Mouse (Mus musculus) lung, adult 2 months (tissue): ENCODE data around the gene Atl3. TPM values are rescaled to one million over a fixed set of nuclear protein-coding genes. Genes with fewer than 3 reads are reported as not detected.
A peak's percentile ranks its signal among the peaks of the same experiment; 100 is the strongest.
"Not testable (repeated sequence)": the region's sequence is repeated elsewhere in the genome, so short reads cannot be mapped to it uniquely, and the experiment has no call there.

Experiments used
- DNase-seq: peaks from one replicate; pipeline ENCODE4 v3.0.0; 2022
- H3K4me1 ChIP-seq: fragments of 200-500 bp; 2 replicates; pipeline ENCODE4 v1.6.1; 2011; ENCODE audit warnings: low read length; ENCODE audit not compliant: control insufficient read depth, insufficient read depth
- H3K4me3 ChIP-seq: fragments of 200-500 bp; replicated peaks from 2 replicates; pipeline ENCODE3; 2011; ENCODE audit warnings: low read depth, mild to moderate bottlenecking, control low read depth, low read length; ENCODE audit errors: extremely low read depth
- CTCF ChIP-seq: fragments of 200-500 bp; IDR thresholded peaks from 2 replicates; pipeline ENCODE4 v1.5.1; 2011; ENCODE audit warnings: mild to moderate bottlenecking, low read length, control low read depth; ENCODE audit not compliant: insufficient read depth
- POLR2A ChIP-seq: fragments of 200-500 bp; IDR thresholded peaks from 2 replicates; pipeline ENCODE4 v1.6.1; 2011; ENCODE audit warnings: low read depth, mild to moderate bottlenecking, control low read depth, low read length, borderline replicate concordance; ENCODE audit errors: extremely low read depth
- WGBS: fragments of 180-500 bp; shearing (Covaris S2); methylation state at CpG from one replicate; pipeline ENCODE4 v1.1.7; 2018; 5-methylcytosine and 5-hydroxymethylcytosine counted together
- polyA plus RNA-seq: library from polyadenylated mRNA; depleted of rRNA; stranded (reverse); fragments of >200 nt; gene quantifications from 2 replicates; pipeline ENCODE4 v1.2.3, GENCODE M21; 2012

Atl3 gene
- polyA plus RNA-seq, 1 experiment = 24.5 TPM

- no peak for DNase-seq
- peak overlapping the region; percentile 93 for H3K4me3 ChIP-seq
- 0% methylated on average over 7 of the region's 7 CpGs for WGBS
- H3K4me1 ChIP-seq = no peaks in the 10 kb centered on the region; the same call in 1 of the 2 replicates
- no peak for TF ChIP-seq CTCF
- no peak for TF ChIP-seq POLR2A
Observed at GRCm38 (mm10) chr19:7482266-7482598, 11.6 kb upstream of the Atl3 start.

DNA sequence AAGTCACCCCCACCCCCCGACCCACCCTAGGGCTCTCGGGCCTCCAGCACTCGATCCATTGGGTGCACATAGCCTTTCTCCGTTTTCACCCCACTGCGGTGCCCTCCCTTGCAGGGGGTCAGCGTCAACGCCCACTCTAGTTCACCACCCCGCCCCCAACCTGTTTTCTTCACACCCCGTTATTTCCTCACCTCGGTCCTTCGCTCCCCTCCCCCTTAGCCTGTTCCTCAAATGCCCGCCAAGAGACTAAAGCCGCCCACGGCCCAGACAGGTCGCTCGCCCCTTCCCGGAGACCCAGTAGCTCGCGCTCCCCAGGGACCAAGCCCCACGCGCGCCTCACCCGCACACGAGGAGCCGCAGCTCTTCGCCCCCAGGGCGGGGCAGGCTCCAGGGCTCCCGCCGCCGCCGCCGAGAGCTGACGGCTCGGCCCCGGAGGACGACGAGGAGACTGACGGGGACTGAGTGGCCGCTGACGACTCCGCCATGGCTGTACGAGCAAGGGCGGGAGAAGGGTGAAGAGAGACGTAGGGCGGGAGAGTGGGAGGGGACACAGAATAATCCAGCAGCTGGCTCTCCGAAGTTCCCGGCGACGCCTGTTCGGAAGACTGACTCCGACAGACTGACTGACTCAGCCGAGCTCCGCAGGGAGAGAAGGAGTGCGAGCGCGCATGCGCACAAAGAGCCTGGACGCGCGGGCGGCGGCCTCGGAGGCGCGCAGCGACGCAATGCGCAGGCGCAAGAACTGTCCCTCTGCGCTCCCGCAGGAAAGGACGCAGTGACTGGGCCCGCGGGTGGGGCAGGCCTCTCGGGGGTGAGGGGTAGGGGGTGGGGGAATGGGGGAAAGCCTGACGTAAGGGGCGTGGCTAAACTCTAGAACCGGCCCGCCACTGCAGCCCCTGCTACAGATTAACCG lies 11.0 kb upstream of the Atl3 start, which contains the start of gene Rtn3:
Gene Rtn3 (minus strand): TSS at position 683 of the 913 bp plus-strand sequence.
- TF ChIP-seq CTCF = no peak
- peak; percentile 98 for TF ChIP-seq POLR2A
- Histone ChIP-seq H3K4me3 (peak within 1 kb of the TSS; percentile 93), H3K4me1 (no peaks in the 10 kb centered on the region; the same call in 1 of the 2 replicates)
- peak; percentile 92 for DNase-seq
- under 1% methylated on average over 80 of the region's 80 CpGs for WGBS

GRCm38 (mm10) chr19:7483512-7483882 lies 10.3 kb upstream of the Atl3 start:
- no peaks in the 10 kb centered on the region; the same call in 1 of the 2 replicates for H3K4me1 ChIP-seq
- TF ChIP-seq CTCF (no peak), POLR2A (no peak)
- H3K4me3 ChIP-seq = peak overlapping the region; percentile 56
- WGBS = 1% methylated on average over 6 of the region's 6 CpGs
- no peak for DNase-seq

DNA sequence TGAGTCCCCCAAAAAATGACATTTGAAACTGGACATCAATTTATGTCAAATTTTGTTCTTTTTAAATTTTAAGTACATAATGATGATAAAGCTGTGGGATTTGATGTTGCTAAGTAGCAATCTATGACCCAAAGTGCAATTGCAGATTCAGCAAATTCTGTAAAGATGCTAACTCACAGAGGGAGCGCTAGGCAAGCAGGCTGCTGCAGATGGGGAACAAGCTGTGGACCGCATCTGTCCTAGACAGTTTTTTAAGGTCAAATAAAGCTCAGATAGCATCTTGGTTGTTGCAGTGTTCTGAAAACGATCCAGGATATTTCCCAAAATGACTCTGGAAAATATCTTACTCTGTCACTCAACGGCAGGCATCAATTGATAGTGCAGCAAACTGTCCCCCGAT lies 9.8 kb upstream of the Atl3 start:
- 49% methylated on average over 5 of the region's 5 CpGs for WGBS
- Histone ChIP-seq H3K4me1 (no peaks in the 10 kb centered on the region; the same call in 1 of the 2 replicates), H3K4me3 (no peak overlapping the region)
- DNase-seq = no peak
- TF ChIP-seq CTCF = no peak
- TF ChIP-seq POLR2A = no peak

DNA sequence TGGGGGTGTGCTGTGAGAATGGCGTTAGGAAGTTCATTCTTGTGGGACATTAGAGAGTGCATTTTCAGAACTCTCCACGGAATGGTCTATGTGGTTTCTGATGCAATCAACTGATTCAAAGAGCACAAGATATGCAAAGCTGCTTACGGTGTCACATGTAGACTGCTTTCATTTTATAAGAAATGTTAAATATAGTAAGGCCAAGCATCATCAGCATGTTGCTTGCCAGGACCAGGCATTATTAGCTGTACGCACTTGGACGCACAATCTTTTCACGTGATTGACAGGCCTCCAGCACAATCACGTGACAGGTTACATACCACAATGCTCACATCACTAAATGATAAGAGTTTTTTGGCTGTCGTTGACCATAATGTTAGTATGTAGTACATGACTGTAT lies 6.2 kb upstream of the Atl3 start:
- TF ChIP-seq POLR2A (no peak), CTCF (no peak)
- WGBS = 67% methylated on average over 8 of the region's 8 CpGs
- DNase-seq = no peak
- H3K4me1 ChIP-seq = no peaks in the 10 kb centered on the region
- H3K4me3 ChIP-seq = no peak overlapping the region

DNA sequence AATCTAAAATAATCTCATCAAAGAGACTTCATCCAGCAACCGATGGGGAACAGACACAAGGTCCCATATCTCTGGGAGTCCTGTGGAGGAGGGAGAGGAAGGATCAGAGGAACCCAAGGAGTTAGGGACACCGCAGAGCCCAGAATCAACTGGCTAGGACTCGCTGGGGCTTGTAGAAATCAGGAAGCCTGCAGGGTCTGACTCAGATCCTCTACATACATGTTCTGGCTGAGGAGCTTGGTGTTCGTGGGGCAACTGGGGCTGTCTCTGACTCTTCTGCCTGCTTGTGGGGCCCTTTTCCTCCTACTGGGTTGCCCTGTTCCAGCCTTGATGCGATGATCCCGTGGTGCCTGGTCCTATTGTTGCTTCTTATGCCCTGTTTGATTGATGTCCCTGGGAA lies 1.9 kb upstream of the Atl3 start:
- Histone ChIP-seq H3K4me1 (peaks cover 4% of the 10 kb centered on the region; the same call in 1 of the 2 replicates), H3K4me3 (no peak overlapping the region)
- no peak for DNase-seq
- TF ChIP-seq POLR2A = no peak
- no peak for TF ChIP-seq CTCF
- 82% methylated on average over 6 of the region's 6 CpGs for WGBS

DNA sequence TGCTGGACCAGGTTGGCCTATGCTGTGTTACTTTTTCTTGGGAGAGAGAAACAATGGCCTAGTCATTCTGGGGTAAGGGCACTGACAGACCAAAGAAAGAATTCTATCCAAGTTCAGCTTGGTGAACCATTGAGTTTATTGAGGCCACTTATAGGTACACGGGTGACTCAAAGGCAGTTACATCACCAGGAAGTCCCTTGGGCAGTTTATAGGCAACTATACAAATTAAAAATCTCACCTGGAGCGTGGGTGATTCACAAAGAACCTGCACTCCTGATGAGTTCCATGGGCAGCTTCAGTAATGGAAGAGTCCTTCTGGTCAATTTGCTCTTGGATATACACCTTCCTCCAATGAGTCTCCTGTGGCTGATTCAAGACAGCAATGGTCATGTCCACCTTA lies 1.2 kb upstream of the Atl3 start:
- TF ChIP-seq CTCF (no peak), POLR2A (no peak)
- DNase-seq = no peak
- no peak overlapping the region for H3K4me3 ChIP-seq
- peaks cover 4% of the 10 kb centered on the region; the same call in 1 of the 2 replicates for H3K4me1 ChIP-seq
- 83% methylated on average over 2 of the region's 2 CpGs for WGBS

GRCm38 (mm10) chr19:7494187-7495015 lies 561 bp downstream of the Atl3 start:
- DNase-seq = peak; percentile 92
- Histone ChIP-seq H3K4me3 (peak overlapping the region; percentile 72), H3K4me1 (peaks cover 4% of the 10 kb centered on the region; the same call in 1 of the 2 replicates)
- no peak for TF ChIP-seq CTCF
- peak; percentile 79; the same call in 1 of the 2 replicates for TF ChIP-seq POLR2A
- WGBS = under 1% methylated on average over 84 of the region's 84 CpGs

- no peak for TF ChIP-seq CTCF
- TF ChIP-seq POLR2A = no peak; the same call in 1 of the 2 replicates
- peaks cover 4% of the 10 kb centered on the region; the same call in 1 of the 2 replicates for H3K4me1 ChIP-seq
- H3K4me3 ChIP-seq = peak overlapping the region; percentile 72
- WGBS = 21% methylated on average over 14 of the region's 14 CpGs
- DNase-seq = no peak
Observed at GRCm38 (mm10) chr19:7495221-7496038, 1.6 kb downstream of the Atl3 start.

DNA sequence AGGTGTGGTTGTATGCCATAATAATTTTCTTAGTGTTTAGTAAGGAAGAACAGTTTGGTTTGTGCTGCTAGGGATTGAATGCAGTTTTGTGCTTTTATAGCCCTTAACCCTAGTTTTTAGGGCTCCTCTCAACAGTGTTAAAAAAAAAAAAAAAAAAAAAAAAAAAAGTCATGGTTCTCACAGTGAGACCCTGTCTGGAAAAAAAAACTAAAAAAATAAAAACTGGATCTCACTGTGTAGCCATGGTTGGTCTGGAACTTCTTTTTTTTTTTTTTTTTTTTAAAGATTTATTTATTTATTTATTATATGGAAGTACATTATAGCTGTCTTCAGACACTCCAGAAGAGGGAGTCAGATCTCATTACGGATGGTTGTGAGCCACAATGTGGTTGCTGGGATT lies 2.2 kb downstream of the Atl3 start:
- H3K4me3 ChIP-seq, DNase-seq, H3K4me1 ChIP-seq: not testable (repeated sequence)
- WGBS = 55% methylated on average over 1 of the region's 1 CpGs
